Mouse (Mus musculus): Measurements from ENCODE around the gene Cuedc2. TPM values are rescaled to one million over a fixed set of nuclear protein-coding genes. Genes with fewer than 3 reads are reported as not detected.

The Cuedc2 gene
- total RNA-seq (2021), result 100 to 1,000 TPM; 183 to 200 TPM

- DNase-seq (ENCODE audit: extremely low spot score in 1 of 2, low spot score in 2 of 2), result peak; percentile 95 to 98
- intact Hi-C loops (cut with DNase I), result no loop called here
These were observed at the start of gene Cuedc2 for GRCm38 (mm10) chr19:46338331-46338936. Cuedc2 (minus strand) TSS chr19:46338702.

- intact Hi-C loops (cut with DNase I), result no loop called here
- DNase-seq (ENCODE audit: extremely low spot score in 1 of 2, low spot score in 2 of 2), result no peak
These were observed 43.8 kb upstream of the Cuedc2 start for GRCm38 (mm10) chr19:46382275-46382674.

GRCm38 (mm10) chr19:46375891-46376290 lies 37.4 kb upstream of the Cuedc2 start:
- DNase-seq (ENCODE audit: extremely low spot score in 1 of 2, low spot score in 2 of 2), result no peak
- intact Hi-C loops (cut with DNase I), result no loop called here

GRCm38 (mm10) chr19:46375489-46375888 lies 37.0 kb upstream of the Cuedc2 start:
- DNase-seq (ENCODE audit: extremely low spot score in 1 of 2, low spot score in 2 of 2), result peak in 1 of 2 experiments; percentile 64
- intact Hi-C loops (cut with DNase I), result no loop called here

GRCm38 (mm10) chr19:46374477-46375088 lies 36.1 kb upstream of the Cuedc2 start:
- DNase-seq (ENCODE audit: extremely low spot score in 1 of 2, low spot score in 2 of 2), result no peak
- intact Hi-C loops (cut with DNase I), result no loop called here

GRCm38 (mm10) chr19:46369204-46369603 lies 30.7 kb upstream of the Cuedc2 start:
- DNase-seq (ENCODE audit: extremely low spot score in 1 of 2, low spot score in 2 of 2), result peak; percentile 42 to 76
- intact Hi-C loops (cut with DNase I), result no loop called here

GRCm38 (mm10) chr19:46367798-46368590 lies 29.5 kb upstream of the Cuedc2 start:
- intact Hi-C loops (cut with DNase I), result no loop called here
- DNase-seq (ENCODE audit: extremely low spot score in 1 of 2, low spot score in 2 of 2), result no peak

- intact Hi-C loops (cut with DNase I), result no loop called here
- no peak for DNase-seq (ENCODE audit: extremely low spot score in 1 of 2, low spot score in 2 of 2)
These were observed 24.9 kb upstream of the Cuedc2 start for GRCm38 (mm10) chr19:46363294-46364009.

- DNase-seq (ENCODE audit: extremely low spot score in 1 of 2, low spot score in 2 of 2), result no peak
- intact Hi-C loops (cut with DNase I), result no loop called here
These were observed 23.6 kb upstream of the Cuedc2 start for GRCm38 (mm10) chr19:46362104-46362503.

GRCm38 (mm10) chr19:46358381-46358780 lies 19.9 kb upstream of the Cuedc2 start:
- intact Hi-C loops (cut with DNase I), result no loop called here
- no peak for DNase-seq (ENCODE audit: extremely low spot score in 1 of 2, low spot score in 2 of 2)

GRCm38 (mm10) chr19:46357344-46358280 lies 19.1 kb upstream of the Cuedc2 start:
- no peak for DNase-seq (ENCODE audit: extremely low spot score in 1 of 2, low spot score in 2 of 2)
- intact Hi-C loops (cut with DNase I), result no loop called here

GRCm38 (mm10) chr19:46356701-46357138 lies 18.2 kb upstream of the Cuedc2 start:
- intact Hi-C loops (cut with DNase I), result no loop called here
- DNase-seq (ENCODE audit: extremely low spot score in 1 of 2, low spot score in 2 of 2), result peak; percentile 88 to 93

GRCm38 (mm10) chr19:46350168-46350932 lies 11.8 kb upstream of the Cuedc2 start, which contains the start of gene 2310034G01Rik:
2310034G01Rik (minus strand) TSS chr19:46350302.
- intact Hi-C loops (cut with DNase I), result no loop called here
- no peak for DNase-seq (ENCODE audit: extremely low spot score in 1 of 2, low spot score in 2 of 2)

- intact Hi-C loops (cut with DNase I), result loop anchor here (5.0 kb wide), 1 partner anchor 43 kb away; no protein-coding TSS in a partner anchor
- no peak for DNase-seq (ENCODE audit: extremely low spot score in 1 of 2, low spot score in 2 of 2)
These were observed 11.0 kb upstream of the Cuedc2 start for GRCm38 (mm10) chr19:46349550-46349949.

- intact Hi-C loops (cut with DNase I), result loop anchor here (5.0 kb wide), 1 partner anchor 43 kb away; no protein-coding TSS in a partner anchor
- DNase-seq (ENCODE audit: extremely low spot score in 1 of 2, low spot score in 2 of 2), result peak; percentile 82 to 93
These were observed 10.4 kb upstream of the Cuedc2 start for GRCm38 (mm10) chr19:46348761-46349458.

GRCm38 (mm10) chr19:46347936-46348668 lies 9.6 kb upstream of the Cuedc2 start:
- intact Hi-C loops (cut with DNase I), result loop anchor here (5.0 kb wide), 1 partner anchor 44 kb away; no protein-coding TSS in a partner anchor
- DNase-seq (ENCODE audit: extremely low spot score in 1 of 2, low spot score in 2 of 2), result no peak
